Mouse (Mus musculus): ENCODE results near the gene Clic3.
A peak's percentile ranks its signal among the peaks of the same experiment; 100 is the strongest.

The Clic3 gene

GRCm38 (mm10) chr2:25442682-25443081 lies 14.0 kb upstream of the Clic3 start:
- DNase-seq (ENCODE audit: low read depth, low spot score), result no peak

- no peak for DNase-seq (ENCODE audit: low read depth, low spot score)
Observed at GRCm38 (mm10) chr2:25450853-25451647, 5.6 kb upstream of the Clic3 start.

DNA sequence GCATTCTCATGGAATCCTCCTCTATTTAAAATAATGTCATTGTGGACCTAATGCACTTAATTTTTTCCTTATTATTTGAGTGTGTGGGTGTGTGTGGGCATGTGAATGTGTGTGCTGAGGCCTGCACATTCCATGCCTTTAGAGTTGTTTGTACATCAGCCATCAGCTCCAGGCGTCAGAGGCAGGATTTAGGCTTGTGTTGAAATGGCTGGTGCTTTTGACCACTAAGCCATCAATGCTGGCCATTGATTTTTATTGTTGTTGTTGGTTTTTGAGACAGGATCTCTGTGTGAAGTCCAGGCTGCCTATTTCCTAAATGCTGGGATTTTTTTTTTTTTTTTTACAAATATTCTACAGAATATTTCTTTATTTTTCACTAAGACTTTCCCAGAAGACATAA lies 3.7 kb upstream of the Clic3 start:
- no peak for DNase-seq (ENCODE audit: low read depth, low spot score)

- no peak for DNase-seq (ENCODE audit: low read depth, low spot score)
Observed at GRCm38 (mm10) chr2:25457022-25457896, 621 bp downstream of the Clic3 start.

GRCm38 (mm10) chr2:25458911-25459310 lies 2.3 kb downstream of the Clic3 start:
- no peak for DNase-seq (ENCODE audit: low read depth, low spot score)

DNA sequence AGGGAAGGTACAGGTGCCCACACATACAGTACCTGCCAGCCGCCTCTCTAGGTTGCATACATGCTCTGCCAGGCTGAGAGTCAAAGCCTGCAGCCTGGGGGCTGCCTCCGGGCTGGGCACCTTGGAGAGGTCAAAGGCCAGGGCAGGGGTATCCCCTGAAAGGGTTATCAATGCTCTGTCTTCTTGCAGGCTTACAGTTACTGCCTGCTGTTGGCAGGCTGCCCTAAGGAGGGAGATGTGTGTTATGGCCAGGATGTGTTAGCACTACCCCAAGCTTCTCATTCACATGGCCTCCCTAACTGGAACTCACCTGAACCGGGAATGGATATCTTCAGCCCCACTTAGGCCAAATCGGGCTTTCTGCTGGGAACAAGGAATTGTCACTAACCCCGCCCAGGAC lies 3.5 kb downstream of the Clic3 start:
- no peak for DNase-seq (ENCODE audit: low read depth, low spot score)

- peak; percentile 93 for DNase-seq (ENCODE audit: low read depth, low spot score)
Observed at GRCm38 (mm10) chr2:25460551-25461309, 4.1 kb downstream of the Clic3 start, which contains the start of gene Paxx. Gene Paxx, minus strand, starts transcription at chr2:25461094.

GRCm38 (mm10) chr2:25461407-25461806 lies 4.8 kb downstream of the Clic3 start:
- DNase-seq (ENCODE audit: low read depth, low spot score), result no peak

- DNase-seq (ENCODE audit: low read depth, low spot score), result no peak
Observed at GRCm38 (mm10) chr2:25463630-25464029, 7.0 kb downstream of the Clic3 start.

GRCm38 (mm10) chr2:25465256-25465655 lies 8.6 kb downstream of the Clic3 start:
- no peak for DNase-seq (ENCODE audit: low read depth, low spot score)

GRCm38 (mm10) chr2:25465816-25466635 lies 9.4 kb downstream of the Clic3 start:
- no peak for DNase-seq (ENCODE audit: low read depth, low spot score)

GRCm38 (mm10) chr2:25467606-25468303 lies 11.1 kb downstream of the Clic3 start:
- DNase-seq (ENCODE audit: low read depth, low spot score), result no peak

GRCm38 (mm10) chr2:25468962-25469915 lies 12.6 kb downstream of the Clic3 start:
- DNase-seq (ENCODE audit: low read depth, low spot score), result no peak

GRCm38 (mm10) chr2:25469969-25470368 lies 13.3 kb downstream of the Clic3 start, which contains the start of gene Ptgds:
Gene Ptgds, minus strand, starts transcription at chr2:25470046.
- DNase-seq (ENCODE audit: low read depth, low spot score), result no peak

- DNase-seq (ENCODE audit: low read depth, low spot score), result no peak
Observed at GRCm38 (mm10) chr2:25472550-25472949, 15.9 kb downstream of the Clic3 start.

DNA sequence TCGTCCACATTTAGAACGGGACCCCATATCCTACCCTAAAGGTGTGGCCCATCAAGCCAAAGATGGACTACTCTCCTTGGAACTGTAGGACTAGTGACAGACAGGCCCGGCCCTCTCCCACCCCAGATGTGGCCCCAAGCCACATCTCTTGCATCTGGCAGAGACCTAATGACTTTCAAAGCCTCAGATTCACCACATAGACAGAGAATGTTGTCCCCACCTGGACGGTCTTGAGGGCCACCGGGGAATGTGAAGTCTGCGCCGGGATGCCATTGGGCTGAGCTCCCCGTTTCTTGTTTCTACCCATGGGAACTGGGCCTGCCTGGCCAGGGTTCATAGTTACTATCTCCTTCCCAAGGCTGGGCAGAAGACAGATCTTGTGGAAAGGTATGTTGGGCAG lies 20.9 kb downstream of the Clic3 start:
- no peak for DNase-seq (ENCODE audit: low read depth, low spot score)

- DNase-seq (ENCODE audit: low read depth, low spot score), result no peak
Observed at GRCm38 (mm10) chr2:25477967-25478675, 21.5 kb downstream of the Clic3 start.

- no peak for DNase-seq (ENCODE audit: low read depth, low spot score)
Observed at GRCm38 (mm10) chr2:25479551-25480311, 23.1 kb downstream of the Clic3 start.
